Mouse (Mus musculus): ENCODE measurements at regions not wholly inside any gene's neighbourhood (a gene's known extent, or its start where the extent isn't known, plus 50 kb on each side); places are given as distances from the start of the nearest gene placed in this dataset.

GRCm38 (mm10) chr3:49504581-49504980, 252.5 kb downstream of the Pcdh18 start:
- no peak for DNase-seq

DNA sequence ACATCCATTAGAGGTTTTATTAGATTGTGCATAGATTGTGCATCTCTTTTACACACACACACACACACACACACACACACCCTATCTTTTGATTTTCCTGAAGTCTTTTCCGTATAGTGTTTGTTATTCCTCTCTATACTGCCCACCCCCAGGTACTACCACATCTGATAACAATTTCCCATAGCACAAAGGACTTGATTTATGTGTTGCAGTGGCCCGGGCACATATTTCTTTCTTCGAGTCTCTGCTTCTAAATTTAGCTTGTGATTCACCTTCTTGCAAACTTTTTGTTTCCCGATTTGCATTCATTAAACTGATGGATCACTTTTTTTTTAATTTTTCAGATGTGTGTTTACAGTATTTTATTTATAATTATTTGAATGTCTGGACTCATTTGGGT, 254.8 kb downstream of the Pcdh18 start:
- no peak for DNase-seq

- peak; percentile 95 for DNase-seq
These were observed 272.0 kb downstream of the Pcdh18 start for GRCm38 (mm10) chr3:49485105-49485504.

Measured in heart, adult 11 months (tissue).